Mouse (Mus musculus): ENCODE data around the gene Vstm2b.

- TF ChIP-seq USF1 (IDR thresholded peaks at IDR 0.05; ENCODE audit: low read depth): no peak
- TF ChIP-seq CTCF (IDR thresholded peaks at IDR 0.05; ENCODE audit: control insufficient read depth, insufficient read depth, insufficient read length): no peak
- no peak for TF ChIP-seq MAX (IDR thresholded peaks at IDR 0.05)
- no peak for TF ChIP-seq MYOD1 (IDR thresholded peaks at IDR 0.05; ENCODE audit: control insufficient read depth, insufficient read length, low read depth)
- no peak for TF ChIP-seq CEBPB (IDR thresholded peaks at IDR 0.05; ENCODE audit: low read depth)
- TF ChIP-seq FOSL1 (IDR thresholded peaks at IDR 0.05; ENCODE audit: insufficient read depth, low read length, poor library complexity, severe bottlenecking): no peak
These were observed 13.2 kb upstream of the Vstm2b start for GRCm38 (mm10) chr7:40884855-40885489.
